Mouse (Mus musculus) MEL (cell line): ENCODE data around the gene Angpt4.

Experiments
- CHD1 ChIP-seq: IDR thresholded peaks from 2 replicates; pipeline ENCODE4 v1.6.1; 2012; ENCODE audit warnings: low read depth, mild to moderate bottlenecking, inconsistent platforms, low read length, improper control_type of control experiment
- CHD2 ChIP-seq: IDR thresholded peaks from 2 replicates; pipeline ENCODE4 v1.6.1; 2011; ENCODE audit warnings: low read length, improper control_type of control experiment
- CTCF ChIP-seq, 3 experiments: IDR thresholded peaks in 2 of 3; conservative IDR thresholded peaks in 1 of 3; 2 replicates each; pipeline ENCODE4 v1.5.1; 2011 to 2012; ENCODE audit warnings: low read length in 3 of 3, low read depth in 2 of 3, mild to moderate bottlenecking in 2 of 3, improper control_type of control experiment in 1 of 3, inconsistent platforms in 1 of 3, mixed read lengths in 1 of 3, moderate library complexity in 1 of 3; ENCODE audit not compliant: control insufficient read depth in 1 of 3, insufficient read depth in 1 of 3, poor library complexity in 1 of 3, severe bottlenecking in 1 of 3
- EP300 ChIP-seq, 2 experiments: IDR thresholded peaks; 2 replicates each; pipeline ENCODE4 v1.6.1; 2011; ENCODE audit warnings: improper control_type of control experiment in 2 of 2, low read length in 2 of 2, low read depth in 1 of 2, mild to moderate bottlenecking in 1 of 2
- GATA1 ChIP-seq: IDR thresholded peaks from 2 replicates; pipeline ENCODE4 v1.6.1; 2011; ENCODE audit warnings: low read depth, low read length, improper control_type of control experiment
- HCFC1 ChIP-seq: IDR thresholded peaks from 2 replicates; pipeline ENCODE4 v1.6.1; 2012; ENCODE audit warnings: low read depth, mild to moderate bottlenecking, inconsistent platforms, low read length, improper control_type of control experiment, moderate library complexity
- POLR2AphosphoS2 ChIP-seq: IDR thresholded peaks from 2 replicates; pipeline ENCODE4 v1.6.1; 2011; ENCODE audit warnings: low read length, improper control_type of control experiment
- POLR2AphosphoS5 ChIP-seq: IDR thresholded peaks from 2 replicates; pipeline ENCODE4 v1.6.1; 2012; ENCODE audit warnings: low read depth, borderline replicate concordance, mild to moderate bottlenecking, inconsistent platforms, low read length, moderate library complexity, mixed read lengths
- RAD21 ChIP-seq: IDR thresholded peaks from 2 replicates; pipeline ENCODE4 v1.6.1; 2011; ENCODE audit warnings: mild to moderate bottlenecking, low read depth, low read length, improper control_type of control experiment
- SIN3A ChIP-seq: IDR thresholded peaks from 2 replicates; pipeline ENCODE4 v1.6.1; 2012; ENCODE audit warnings: low read length, improper control_type of control experiment, inconsistent platforms
- UBTF ChIP-seq: IDR thresholded peaks from 2 replicates; pipeline ENCODE4 v1.6.1; 2012; ENCODE audit warnings: low read depth, mild to moderate bottlenecking, inconsistent platforms, low read length, improper control_type of control experiment, moderate library complexity, borderline replicate concordance; ENCODE audit not compliant: insufficient read depth
- USF1 ChIP-seq: IDR thresholded peaks from 2 replicates; pipeline ENCODE4 v1.6.1; 2014; ENCODE audit warnings: low read depth, mild to moderate bottlenecking, inconsistent platforms, low read length, improper control_type of control experiment, moderate library complexity

- TF ChIP-seq CTCF (IDR thresholded peaks at IDR 0.05 in 2 of 3, conservative IDR thresholded peaks at IDR 0.05 in 1 of 3; ENCODE audit: control insufficient read depth in 1 of 3, insufficient read depth in 1 of 3, low read depth in 2 of 3, low read length in 3 of 3, poor library complexity in 1 of 3, severe bottlenecking in 1 of 3), result no peak
- no peak for TF ChIP-seq HCFC1
- no peak for TF ChIP-seq CHD1
- no peak for TF ChIP-seq RAD21
- TF ChIP-seq SIN3A, result no peak
- no peak for TF ChIP-seq GATA1
- TF ChIP-seq CHD2, result no peak
- no peak for TF ChIP-seq USF1
- no peak for TF ChIP-seq UBTF
- no peak for TF ChIP-seq POLR2AphosphoS2
- no peak for TF ChIP-seq POLR2AphosphoS5
- no peak for TF ChIP-seq EP300 (IDR thresholded peaks at IDR 0.05; ENCODE audit: low read depth in 1 of 2, low read length in 2 of 2)
These were observed 58.4 kb downstream of the Angpt4 start for GRCm38 (mm10) chr2:151969396-151969795.
